Mouse (Mus musculus): Measurements from ENCODE around the gene Dync1i1.

DNA sequence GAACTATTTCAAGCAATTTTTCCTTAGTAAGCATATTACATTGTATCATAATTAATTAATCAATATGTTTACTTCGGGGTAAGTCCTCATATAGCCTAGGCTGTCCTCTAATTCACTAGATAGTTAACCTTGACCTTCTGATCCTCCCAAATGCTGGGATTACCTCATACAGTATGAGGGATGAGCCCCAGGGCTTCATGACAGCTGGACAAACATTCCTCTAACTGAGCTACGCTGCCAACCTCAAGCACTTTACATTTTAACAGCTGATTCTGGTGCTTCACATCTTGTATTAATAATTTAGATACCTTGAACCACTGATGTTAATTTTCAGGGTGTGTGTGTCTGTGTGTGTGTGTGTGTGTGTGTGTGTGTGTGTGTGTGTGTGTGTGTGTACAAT lies 6.5 kb upstream of the Dync1i1 start:
- no peak for TF ChIP-seq CTCF (IDR thresholded peaks at IDR 0.05; ENCODE audit: insufficient read depth, low read length)
- no peak for TF ChIP-seq POLR2A (IDR thresholded peaks at IDR 0.05; ENCODE audit: borderline replicate concordance, extremely low read depth, low read depth, low read length)

All from lung, adult 2 months (tissue).